Mouse (Mus musculus): ENCODE results near the gene Dusp5. TPM values are rescaled to one million over a fixed set of nuclear protein-coding genes. Genes with fewer than 3 reads are reported as not detected.
A peak's percentile ranks its signal among the peaks of the same experiment; 100 is the strongest.

Gene Dusp5
- polyA plus RNA-seq, 1 experiment from 2014 or later, result 8.2 TPM

GRCm38 (mm10) chr19:53560436-53560835 lies 31.5 kb downstream of the Dusp5 start:
- Histone ChIP-seq H3K4me2 (ENCODE audit: low read length) (no peak overlapping the region), H3K4me3 (ENCODE audit: low read length) (no peak overlapping the region), H3K4me1 (ENCODE audit: control insufficient read depth, insufficient read depth, low read depth, low read length) (peaks cover 3% of the 10 kb centered on the region; the same call in 1 of the 2 replicates), H3K27me3 (replicated peaks; ENCODE audit: control insufficient read depth, insufficient read depth, low read length) (no peaks in the 10 kb centered on the region), H3K9me3 (ENCODE audit: control insufficient read depth, low read length) (no peaks in the 10 kb centered on the region), H3K36me3 (ENCODE audit: control insufficient read depth, insufficient read depth, low read length) (no peaks in the 10 kb centered on the region), H3K27ac (ENCODE audit: low read depth, low read length) (no peak overlapping the region), H3K9ac (ENCODE audit: low read depth, low read length) (no peak overlapping the region)
- 78% methylated on average over 3 of the region's 3 CpGs for WGBS
- ATAC-seq, result no peak

- WGBS, result 60% methylated on average over 4 of the region's 4 CpGs
- Histone ChIP-seq H3K27ac (ENCODE audit: low read depth, low read length) (no peak overlapping the region), H3K36me3 (ENCODE audit: control insufficient read depth, insufficient read depth, low read length) (no peaks in the 10 kb centered on the region), H3K9ac (ENCODE audit: low read depth, low read length) (no peak overlapping the region), H3K27me3 (replicated peaks; ENCODE audit: control insufficient read depth, insufficient read depth, low read length) (no peaks in the 10 kb centered on the region), H3K4me1 (ENCODE audit: control insufficient read depth, insufficient read depth, low read depth, low read length) (no peaks in the 10 kb centered on the region), H3K4me3 (ENCODE audit: low read length) (no peak overlapping the region), H3K9me3 (ENCODE audit: control insufficient read depth, low read length) (no peaks in the 10 kb centered on the region), H3K4me2 (ENCODE audit: low read length) (no peak overlapping the region)
- no peak for ATAC-seq
Measured at GRCm38 (mm10) chr19:53564174-53564573, 35.3 kb downstream of the Dusp5 start.

GRCm38 (mm10) chr19:53565565-53566277 lies 36.8 kb downstream of the Dusp5 start:
- Histone ChIP-seq H3K4me1 (ENCODE audit: control insufficient read depth, insufficient read depth, low read depth, low read length) (no peaks in the 10 kb centered on the region), H3K4me2 (ENCODE audit: low read length) (no peak overlapping the region), H3K36me3 (ENCODE audit: control insufficient read depth, insufficient read depth, low read length) (no peaks in the 10 kb centered on the region), H3K4me3 (ENCODE audit: low read length) (no peak overlapping the region), H3K27ac (ENCODE audit: low read depth, low read length) (no peak overlapping the region), H3K9ac (ENCODE audit: low read depth, low read length) (no peak overlapping the region), H3K27me3 (replicated peaks; ENCODE audit: control insufficient read depth, insufficient read depth, low read length) (no peaks in the 10 kb centered on the region), H3K9me3 (ENCODE audit: control insufficient read depth, low read length) (no peaks in the 10 kb centered on the region)
- ATAC-seq, result no peak
- WGBS, result 95% methylated on average over 14 of the region's 14 CpGs

- Histone ChIP-seq H3K9ac (ENCODE audit: low read depth, low read length) (no peak overlapping the region), H3K4me2 (ENCODE audit: low read length) (peak overlapping the region; percentile 28), H3K27me3 (replicated peaks; ENCODE audit: control insufficient read depth, insufficient read depth, low read length) (no peaks in the 10 kb centered on the region), H3K9me3 (ENCODE audit: control insufficient read depth, low read length) (no peaks in the 10 kb centered on the region), H3K4me3 (ENCODE audit: low read length) (no peak overlapping the region), H3K36me3 (ENCODE audit: control insufficient read depth, insufficient read depth, low read length) (no peaks in the 10 kb centered on the region), H3K4me1 (ENCODE audit: control insufficient read depth, insufficient read depth, low read depth, low read length) (no peaks in the 10 kb centered on the region), H3K27ac (ENCODE audit: low read depth, low read length) (no peak overlapping the region)
- ATAC-seq, result no peak
- WGBS, result 10% methylated on average over 11 of the region's 11 CpGs
Measured at GRCm38 (mm10) chr19:53567864-53568263, 39.0 kb downstream of the Dusp5 start.

- Histone ChIP-seq H3K4me1 (ENCODE audit: control insufficient read depth, insufficient read depth, low read depth, low read length) (no peaks in the 10 kb centered on the region), H3K4me3 (ENCODE audit: low read length) (no peak overlapping the region), H3K9ac (ENCODE audit: low read depth, low read length) (no peak overlapping the region), H3K27me3 (replicated peaks; ENCODE audit: control insufficient read depth, insufficient read depth, low read length) (no peaks in the 10 kb centered on the region), H3K4me2 (ENCODE audit: low read length) (no peak overlapping the region), H3K36me3 (ENCODE audit: control insufficient read depth, insufficient read depth, low read length) (no peaks in the 10 kb centered on the region), H3K27ac (ENCODE audit: low read depth, low read length) (no peak overlapping the region), H3K9me3 (ENCODE audit: control insufficient read depth, low read length) (no peaks in the 10 kb centered on the region)
- WGBS, result 80% methylated on average over 3 of the region's 3 CpGs
- ATAC-seq, result no peak
Measured at GRCm38 (mm10) chr19:53568553-53568952, 39.6 kb downstream of the Dusp5 start.

- WGBS, result 93% methylated on average over 4 of the region's 4 CpGs
- H3K27ac ChIP-seq (ENCODE audit: low read depth, low read length), result no peak overlapping the region
- ATAC-seq, result no peak
- H3K4me2 ChIP-seq (ENCODE audit: low read length), result no peak overlapping the region
- H3K4me3 ChIP-seq (ENCODE audit: low read length), result no peak overlapping the region
- H3K4me1 ChIP-seq (ENCODE audit: control insufficient read depth, insufficient read depth, low read depth, low read length), result no peaks in the 10 kb centered on the region
- H3K27me3 ChIP-seq (replicated peaks; ENCODE audit: control insufficient read depth, insufficient read depth, low read length), result no peaks in the 10 kb centered on the region
- no peaks in the 10 kb centered on the region for H3K36me3 ChIP-seq (ENCODE audit: control insufficient read depth, insufficient read depth, low read length)
- H3K9me3 ChIP-seq (ENCODE audit: control insufficient read depth, low read length), result no peaks in the 10 kb centered on the region
- no peak overlapping the region for H3K9ac ChIP-seq (ENCODE audit: low read depth, low read length)
Measured at GRCm38 (mm10) chr19:53571056-53571455, 42.1 kb downstream of the Dusp5 start.

GRCm38 (mm10) chr19:53571501-53572428 lies 42.9 kb downstream of the Dusp5 start:
- no peak for ATAC-seq
- no peak overlapping the region for H3K4me2 ChIP-seq (ENCODE audit: low read length)
- WGBS, result 87% methylated on average over 18 of the region's 18 CpGs
- H3K9me3 ChIP-seq (ENCODE audit: control insufficient read depth, low read length), result no peaks in the 10 kb centered on the region
- no peaks in the 10 kb centered on the region for H3K27me3 ChIP-seq (replicated peaks; ENCODE audit: control insufficient read depth, insufficient read depth, low read length)
- H3K36me3 ChIP-seq (ENCODE audit: control insufficient read depth, insufficient read depth, low read length), result no peaks in the 10 kb centered on the region
- no peaks in the 10 kb centered on the region for H3K4me1 ChIP-seq (ENCODE audit: control insufficient read depth, insufficient read depth, low read depth, low read length)
- H3K4me3 ChIP-seq (ENCODE audit: low read length), result no peak overlapping the region
- H3K9ac ChIP-seq (ENCODE audit: low read depth, low read length), result no peak overlapping the region
- no peak overlapping the region for H3K27ac ChIP-seq (ENCODE audit: low read depth, low read length)

- H3K4me3 ChIP-seq (ENCODE audit: low read length), result no peak overlapping the region
- H3K4me1 ChIP-seq (ENCODE audit: control insufficient read depth, insufficient read depth, low read depth, low read length), result no peaks in the 10 kb centered on the region
- H3K4me2 ChIP-seq (ENCODE audit: low read length), result no peak overlapping the region
- no peak overlapping the region for H3K27ac ChIP-seq (ENCODE audit: low read depth, low read length)
- 89% methylated on average over 12 of the region's 12 CpGs for WGBS
- no peak overlapping the region for H3K9ac ChIP-seq (ENCODE audit: low read depth, low read length)
- ATAC-seq, result no peak
- H3K36me3 ChIP-seq (ENCODE audit: control insufficient read depth, insufficient read depth, low read length), result no peaks in the 10 kb centered on the region
- H3K27me3 ChIP-seq (replicated peaks; ENCODE audit: control insufficient read depth, insufficient read depth, low read length), result no peaks in the 10 kb centered on the region
- no peaks in the 10 kb centered on the region for H3K9me3 ChIP-seq (ENCODE audit: control insufficient read depth, low read length)
Measured at GRCm38 (mm10) chr19:53572607-53573006, 43.7 kb downstream of the Dusp5 start.

GRCm38 (mm10) chr19:53573151-53573550 lies 44.2 kb downstream of the Dusp5 start:
- no peak overlapping the region for H3K4me3 ChIP-seq (ENCODE audit: low read length)
- H3K36me3 ChIP-seq (ENCODE audit: control insufficient read depth, insufficient read depth, low read length), result no peaks in the 10 kb centered on the region
- WGBS, result 93% methylated on average over 3 of the region's 3 CpGs
- H3K4me1 ChIP-seq (ENCODE audit: control insufficient read depth, insufficient read depth, low read depth, low read length), result no peaks in the 10 kb centered on the region
- H3K9me3 ChIP-seq (ENCODE audit: control insufficient read depth, low read length), result no peaks in the 10 kb centered on the region
- no peak overlapping the region for H3K4me2 ChIP-seq (ENCODE audit: low read length)
- no peaks in the 10 kb centered on the region for H3K27me3 ChIP-seq (replicated peaks; ENCODE audit: control insufficient read depth, insufficient read depth, low read length)
- no peak overlapping the region for H3K9ac ChIP-seq (ENCODE audit: low read depth, low read length)
- no peak overlapping the region for H3K27ac ChIP-seq (ENCODE audit: low read depth, low read length)
- no peak for ATAC-seq

Data from hindbrain, embryonic 16.5 days (tissue).